Mouse (Mus musculus): ENCODE results near the gene C130032M10Rik. TPM values are rescaled to one million over a fixed set of nuclear protein-coding genes. Genes with fewer than 3 reads are reported as not detected.

C130032M10Rik gene
- polyA plus RNA-seq, 1 experiment: 0.06 TPM

- H3K36me3 ChIP-seq (ENCODE audit: control insufficient read depth, insufficient read depth): no peaks in the 10 kb centered on the region
- H3K79me2 ChIP-seq (ENCODE audit: control insufficient read depth, insufficient read depth): no peaks in the 10 kb centered on the region
- TF ChIP-seq E2F4 (IDR thresholded peaks at IDR 0.05; ENCODE audit: insufficient read depth) (no peak), TCF3 (IDR thresholded peaks at IDR 0.05; ENCODE audit: insufficient read length, low read depth) (no peak)
- peak within 1 kb of the TSS; percentile 38 for H3K4me2 ChIP-seq (ENCODE audit: low read depth)
- H3K27me3 ChIP-seq (ENCODE audit: control insufficient read depth, insufficient read depth, insufficient read length): peaks cover 51% of the 10 kb centered on the region
- no peak within 1 kb of the TSS for H3K4me3 ChIP-seq
- H3ac ChIP-seq (ENCODE audit: control insufficient read depth, insufficient read length): no peak within 1 kb of the TSS
Measured at GRCm38 (mm10) chr9:114563761-114564606, 48.5 kb downstream of the C130032M10Rik start, which contains the start of gene Trim71. TSS of gene Trim71 (minus strand) at chr9:114564369.

- no peaks in the 10 kb centered on the region for H3K36me3 ChIP-seq (ENCODE audit: control insufficient read depth, insufficient read depth)
- TF ChIP-seq POLR2AphosphoS2 (IDR thresholded peaks at IDR 0.05; ENCODE audit: insufficient read length, low read depth) (no peak), USF1 (IDR thresholded peaks at IDR 0.05; ENCODE audit: low read depth) (no peak), MYOD1 (IDR thresholded peaks at IDR 0.05; ENCODE audit: control insufficient read depth in 1 of 3, insufficient read length in 2 of 3, low read depth in 2 of 3) (no peak), MAX (IDR thresholded peaks at IDR 0.05; ENCODE audit: low read depth) (no peak), TCF3 (IDR thresholded peaks at IDR 0.05; ENCODE audit: insufficient read length, low read depth) (no peak), REST (IDR thresholded peaks at IDR 0.05; ENCODE audit: insufficient read depth, insufficient read length) (no peak)
- H3K79me2 ChIP-seq (ENCODE audit: control insufficient read depth, insufficient read depth): no peaks in the 10 kb centered on the region
- H3K4me2 ChIP-seq (ENCODE audit: low read depth): peak overlapping the region; percentile 18
- H3K27me3 ChIP-seq (ENCODE audit: control insufficient read depth, insufficient read depth, insufficient read length): peaks cover 48% of the 10 kb centered on the region
- no peak overlapping the region for H3ac ChIP-seq (ENCODE audit: control insufficient read depth, insufficient read length)
- H3K4me3 ChIP-seq: no peak overlapping the region
Measured at GRCm38 (mm10) chr9:114564667-114565066, 49.2 kb downstream of the C130032M10Rik start.

Other genes starting within 250 kb of the C130032M10Rik start
- gene Bcl2a1c, start 185.6 kb upstream of the C130032M10Rik start, polyA plus RNA-seq (2012; fragmentation: generic; extraction: Trizol): not detected
- gene Crtap, start 125.0 kb upstream of the C130032M10Rik start, polyA plus RNA-seq (2012; fragmentation: generic; extraction: Trizol): 66.3 TPM
- 30.1 TPM for gene Glb1, start 114.6 kb upstream of the C130032M10Rik start, polyA plus RNA-seq (2012; fragmentation: generic; extraction: Trizol)
- 1.7 TPM for gene Tmppe, start 114.6 kb upstream of the C130032M10Rik start, polyA plus RNA-seq (2012; fragmentation: generic; extraction: Trizol)
- not detected for gene Ccr4, start 10.8 kb upstream of the C130032M10Rik start, polyA plus RNA-seq (2012; fragmentation: generic; extraction: Trizol)
- gene Trim71, start 48.7 kb downstream of the C130032M10Rik start, polyA plus RNA-seq (2012; fragmentation: generic; extraction: Trizol): 0.01 TPM
- 29.1 TPM for gene Cnot10, start 124.5 kb downstream of the C130032M10Rik start, polyA plus RNA-seq (2012; fragmentation: generic; extraction: Trizol)
- gene Dync1li1, start 173.1 kb downstream of the C130032M10Rik start, polyA plus RNA-seq (2012; fragmentation: generic; extraction: Trizol): 70.9 TPM
- 14.3 TPM for gene Cmtm6, start 215.4 kb downstream of the C130032M10Rik start, polyA plus RNA-seq (2012; fragmentation: generic; extraction: Trizol)

Data from myocyte (in vitro differentiated cells).